Mouse (Mus musculus): ENCODE measurements around the gene Irak1bp1. TPM values are rescaled to one million over a fixed set of nuclear protein-coding genes. Genes with fewer than 3 reads are reported as not detected.

Gene Irak1bp1
- total RNA-seq (2021), result 1 to 10 TPM; 2.0 to 2.3 TPM
- long read RNA-seq, experiment 1, transcript Irak1bp1-202 (4 exons, 2,158 nt), result major isoform, 5 of 5 reads
- long read RNA-seq, experiment 1, partial matches to known transcripts, result 0 of 5 reads
- long read RNA-seq, experiment 1, other reads (novel, unspliced or antisense), result 0 of 5 reads
- long read RNA-seq, experiment 2, partial matches to known transcripts, result 0 of 1 reads
- long read RNA-seq, experiment 2, other reads (novel, unspliced or antisense), result 0 of 1 reads

DNA sequence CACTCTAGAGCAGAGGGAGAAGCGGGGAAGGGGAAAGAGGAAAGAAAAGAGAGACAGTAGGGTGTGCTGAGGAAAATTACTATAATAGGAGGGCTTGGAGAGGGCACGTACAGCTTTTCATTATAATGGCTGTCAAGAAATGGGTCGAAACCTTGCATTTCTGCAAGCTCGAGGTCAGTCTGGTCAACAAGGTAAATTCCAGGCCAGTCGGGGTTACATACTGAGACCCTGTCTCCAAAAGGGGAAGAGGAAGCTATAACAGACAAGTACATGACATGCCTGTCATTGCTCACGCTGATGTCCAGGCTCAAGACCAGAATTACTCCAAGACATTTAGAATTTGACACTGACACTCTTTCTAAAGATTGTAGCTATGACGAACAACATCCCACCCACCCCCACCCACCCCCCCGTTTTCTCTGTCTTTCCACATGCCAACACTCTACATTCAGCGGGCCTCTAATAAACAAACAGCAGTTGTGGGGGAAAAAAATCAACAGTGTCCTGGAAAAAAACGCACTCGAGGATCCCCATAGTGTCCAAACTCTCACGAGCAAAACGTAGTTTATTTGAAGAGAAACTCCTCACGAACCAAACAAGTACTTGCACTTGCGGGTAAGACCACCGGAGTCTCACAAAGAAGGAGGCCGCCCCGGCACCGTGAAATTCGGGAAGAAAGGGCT, at the start of gene Irak1bp1:
TSS of gene Irak1bp1 (plus strand) at position 534 of the 683 bp plus-strand sequence.
- DNase-seq, result peak in 1 of 2 experiments; percentile 6

DNA sequence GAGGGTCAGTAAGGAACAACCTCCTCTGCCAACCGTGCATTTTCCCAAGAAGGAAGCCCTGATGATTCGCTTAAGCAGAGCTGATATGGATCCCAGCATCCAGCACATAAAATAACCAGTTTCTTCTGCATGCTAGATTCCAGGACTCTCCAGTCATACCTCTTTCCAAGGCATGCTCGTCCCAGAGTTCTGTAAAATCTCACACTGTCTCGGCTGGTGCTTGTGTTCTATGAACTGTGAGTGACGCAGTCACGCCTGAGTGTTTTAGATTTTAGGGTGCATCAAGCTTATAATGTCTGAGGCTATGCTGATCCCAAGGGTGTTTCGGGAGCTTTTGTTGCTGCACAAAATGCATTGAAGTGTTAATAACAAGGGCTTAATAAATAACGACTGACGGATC, 41.0 kb upstream of the Irak1bp1 start:
- no peak for DNase-seq

DNA sequence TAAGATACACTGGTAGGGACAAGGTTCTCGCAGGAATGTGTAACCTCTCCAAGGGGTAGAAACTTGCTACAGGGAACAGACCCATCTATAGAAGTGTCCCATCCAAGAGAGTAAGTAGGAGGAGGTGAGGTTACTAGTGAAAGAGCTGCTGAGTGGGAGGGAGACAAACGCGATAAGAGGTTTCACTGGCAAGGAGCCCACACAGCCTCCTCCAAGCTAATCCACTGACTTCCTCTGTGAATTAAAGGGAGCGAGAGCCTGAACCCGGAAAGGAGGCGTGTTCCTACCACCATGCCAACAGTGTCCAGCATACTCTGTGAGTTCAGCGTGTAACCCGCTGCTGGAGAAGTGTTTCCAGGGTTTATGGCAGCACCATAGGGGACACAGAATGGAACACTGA, 29.0 kb upstream of the Irak1bp1 start:
- DNase-seq, result peak in 1 of 2 experiments; percentile 13

DNA sequence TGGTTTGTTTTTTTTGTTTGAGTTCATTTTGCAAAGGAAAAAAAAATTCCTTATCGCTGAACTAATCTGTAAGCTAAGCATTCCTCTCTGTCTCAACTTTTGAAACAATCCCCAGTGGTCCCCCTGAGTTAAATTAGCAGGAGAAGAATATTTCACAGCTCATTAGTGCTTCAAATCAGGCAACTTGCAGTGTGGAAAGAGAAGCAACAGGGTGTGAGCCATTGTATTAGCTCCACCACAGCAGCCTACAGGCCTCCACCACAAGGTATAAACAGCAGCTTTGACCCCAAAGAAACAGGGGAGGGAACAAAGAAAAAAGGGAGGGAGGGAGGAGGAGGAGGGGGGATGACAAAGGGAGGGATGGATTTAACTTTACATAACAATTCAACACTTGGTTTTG, 22.2 kb upstream of the Irak1bp1 start:
- no peak for DNase-seq

DNA sequence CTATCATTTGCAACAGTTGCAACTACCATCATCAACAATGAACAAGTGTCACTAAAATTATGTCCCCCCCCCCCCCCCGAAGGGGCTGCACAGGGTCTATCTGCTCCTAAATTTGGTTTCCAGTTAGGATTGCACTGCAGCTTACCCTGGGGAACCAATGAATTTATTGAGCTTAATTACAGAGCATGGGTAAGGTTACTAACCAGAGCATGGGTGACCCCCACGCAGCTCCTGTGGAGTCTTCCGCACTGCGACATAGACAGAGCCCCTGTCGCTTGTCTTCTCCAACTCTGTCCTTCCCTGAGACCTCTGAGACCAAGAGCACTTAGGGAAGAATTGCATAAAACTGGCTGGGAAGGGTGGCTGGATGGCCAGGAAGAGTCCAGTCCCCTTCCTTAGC, 21.7 kb upstream of the Irak1bp1 start:
- no peak for DNase-seq

DNA sequence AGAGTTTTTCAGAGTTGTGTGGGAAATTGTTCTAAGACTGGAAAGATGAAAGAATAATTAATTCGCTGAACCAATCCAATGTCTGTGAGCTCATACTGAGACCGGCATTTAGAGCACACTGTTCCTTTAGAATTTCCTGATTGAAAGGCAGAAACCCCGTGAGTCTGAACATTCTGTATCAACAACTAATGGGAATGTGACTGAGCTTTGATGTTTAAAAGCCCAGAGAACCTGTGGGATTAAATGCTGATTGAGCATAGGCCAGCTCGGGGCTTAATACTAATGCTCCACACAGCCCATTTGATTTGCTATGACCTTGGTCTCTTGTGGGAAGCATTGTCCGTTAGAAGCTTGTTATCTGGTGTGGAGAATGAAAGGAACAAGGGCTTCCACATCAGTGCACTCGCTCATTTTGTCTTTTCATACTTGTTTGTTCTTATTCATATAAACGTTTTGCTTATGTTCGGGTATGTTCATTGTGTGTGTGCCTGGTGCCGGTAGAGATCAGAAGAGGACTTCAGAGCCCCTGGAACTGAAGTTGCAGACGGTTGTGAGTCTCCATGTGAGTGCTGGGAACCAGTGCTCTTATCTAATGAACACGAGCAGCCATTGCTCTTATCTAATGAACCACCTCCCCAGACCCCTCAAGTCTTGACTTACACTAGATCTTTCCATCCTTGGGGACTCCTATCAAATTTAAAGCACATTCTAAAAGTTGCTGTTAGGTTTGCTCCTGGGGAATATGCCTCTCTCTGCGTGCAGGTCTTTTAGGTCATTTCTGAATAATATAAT, 17.0 kb upstream of the Irak1bp1 start:
- DNase-seq, result no peak

DNA sequence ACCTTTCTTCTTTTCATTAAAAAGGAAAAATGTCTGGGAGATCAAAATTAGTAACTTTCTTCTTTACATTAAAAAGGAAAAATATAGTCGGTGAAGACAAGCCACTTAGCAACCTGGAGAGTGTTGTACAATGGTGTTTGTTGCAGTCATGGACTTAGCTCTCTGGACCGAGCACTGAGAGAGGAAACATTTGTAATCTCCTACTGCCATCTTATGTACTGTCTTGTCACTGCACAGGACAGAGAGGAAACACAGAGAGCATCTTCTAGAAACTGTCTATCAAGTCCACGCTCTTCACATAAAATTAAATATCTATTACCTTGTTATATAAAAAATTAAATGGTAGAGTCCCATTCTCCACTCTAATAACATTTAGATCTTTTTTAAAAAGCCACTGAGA, 14.8 kb upstream of the Irak1bp1 start:
- DNase-seq, result no peak

DNA sequence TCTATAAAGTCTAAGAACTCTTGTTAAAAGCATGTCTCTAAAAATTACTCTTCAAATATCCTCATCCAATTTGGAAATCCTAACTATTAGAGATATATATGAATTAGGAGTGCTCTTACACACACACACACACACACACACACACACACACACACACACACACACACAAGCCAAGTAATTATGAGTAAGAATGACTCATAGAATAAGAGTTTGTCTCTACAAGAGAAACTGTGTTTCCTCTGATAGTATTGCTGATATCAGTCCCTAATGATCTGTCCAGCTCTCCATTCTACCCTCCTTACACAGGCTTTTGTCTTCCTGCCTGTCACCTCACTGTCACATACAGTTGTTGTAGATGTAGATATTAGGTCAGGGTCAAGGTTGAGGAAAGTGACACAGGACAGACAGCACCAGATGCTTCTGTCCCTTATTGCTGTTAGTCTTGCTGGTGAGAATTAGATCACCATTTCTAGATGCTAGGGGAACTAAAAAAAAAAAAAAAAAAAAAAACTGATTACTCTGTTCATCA, 14.0 kb upstream of the Irak1bp1 start:
- no peak for DNase-seq

DNA sequence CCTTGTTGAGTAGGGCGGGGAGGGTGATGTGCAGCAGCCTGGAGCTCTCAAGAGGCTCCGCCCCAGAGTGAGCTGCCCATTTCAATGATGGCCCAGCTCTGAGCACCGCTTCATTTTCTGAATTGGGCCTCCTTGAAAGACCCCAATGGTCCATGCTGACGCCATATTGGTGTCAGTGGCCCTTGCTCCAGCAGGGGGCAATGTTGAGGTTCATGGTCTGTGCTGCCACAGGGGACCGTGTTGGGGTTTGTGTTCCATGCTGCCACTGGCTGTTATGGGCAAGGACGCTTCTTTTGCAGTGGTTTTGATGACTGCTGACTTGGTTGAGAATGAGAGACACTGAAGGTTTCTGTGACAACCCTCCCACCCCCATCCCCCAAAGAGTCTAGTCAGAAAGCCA, 2.9 kb upstream of the Irak1bp1 start:
- no peak for DNase-seq

DNA sequence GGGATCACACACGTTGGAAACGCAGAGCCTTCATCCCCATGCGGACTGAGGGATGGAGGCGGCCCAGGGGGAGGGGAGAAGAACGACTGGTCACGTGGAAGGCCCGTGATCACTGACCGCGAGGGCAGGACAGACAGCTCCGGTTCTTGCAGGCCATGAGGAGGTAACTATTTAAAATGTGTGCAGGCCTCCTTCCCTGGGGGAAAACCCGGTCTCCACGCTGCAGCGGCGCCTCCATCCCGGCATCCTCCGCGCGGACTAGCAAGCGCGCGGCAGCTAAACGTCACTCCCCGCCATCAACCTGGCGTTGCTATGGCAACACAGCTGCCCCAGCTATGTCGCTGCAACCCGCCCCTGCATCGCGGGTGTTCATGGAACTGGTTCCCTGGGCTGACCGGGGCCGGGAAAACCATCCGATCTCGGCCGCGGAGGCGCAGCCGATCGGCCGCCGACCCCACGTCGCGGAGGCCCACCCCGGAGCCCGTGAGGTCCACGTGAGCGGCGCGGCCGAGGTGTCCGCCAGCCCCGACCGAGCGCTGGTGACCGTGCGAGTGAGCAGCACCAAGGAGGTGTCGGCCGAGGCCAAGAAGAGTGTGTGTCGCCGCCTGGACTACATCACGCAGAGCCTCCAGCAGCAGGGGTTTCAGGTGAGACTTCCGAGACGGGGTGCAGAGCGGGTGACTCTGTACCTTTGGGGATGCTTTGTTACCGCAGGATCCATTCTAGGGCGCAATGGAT, 522 bp downstream of the Irak1bp1 start:
- peak; percentile 87 to 88 for DNase-seq

DNA sequence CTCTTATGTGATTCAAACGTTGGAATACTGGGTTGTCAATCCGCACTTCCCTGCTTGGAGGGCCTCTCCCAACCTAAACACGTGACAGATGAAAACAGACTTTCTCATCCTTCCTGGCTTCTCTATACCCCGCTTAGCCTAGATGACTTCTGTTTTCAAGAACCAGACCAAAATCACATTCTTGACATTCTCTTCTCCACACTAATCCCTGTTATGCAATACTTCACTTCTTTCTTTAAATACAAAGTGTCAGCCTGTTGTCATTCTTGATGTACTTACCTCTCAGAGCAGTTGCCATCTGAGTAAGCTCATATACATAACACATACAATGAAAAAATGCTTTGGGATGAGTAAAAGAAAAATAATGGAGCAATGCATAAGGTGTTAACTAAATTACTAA, 2.6 kb downstream of the Irak1bp1 start:
- DNase-seq, result no peak

DNA sequence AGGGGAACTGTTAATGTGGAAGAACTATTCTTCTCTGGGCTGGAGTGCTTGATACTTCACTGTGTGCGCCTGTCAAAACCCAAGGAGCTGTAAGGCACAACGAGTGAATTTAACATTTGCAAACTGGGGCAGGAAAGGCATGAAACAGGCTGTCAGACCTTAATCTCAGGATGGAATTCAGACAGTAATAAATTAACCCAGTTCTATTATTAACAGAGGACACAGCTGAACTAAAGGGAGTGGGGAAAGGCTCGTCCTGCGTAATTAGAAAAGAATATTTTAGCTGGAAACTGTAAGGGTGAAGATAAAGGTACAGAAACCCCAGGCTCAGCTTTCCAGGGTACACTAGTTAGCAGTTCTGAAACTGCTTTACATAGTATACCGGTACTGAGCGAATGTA, 6.6 kb downstream of the Irak1bp1 start:
- DNase-seq, result no peak

DNA sequence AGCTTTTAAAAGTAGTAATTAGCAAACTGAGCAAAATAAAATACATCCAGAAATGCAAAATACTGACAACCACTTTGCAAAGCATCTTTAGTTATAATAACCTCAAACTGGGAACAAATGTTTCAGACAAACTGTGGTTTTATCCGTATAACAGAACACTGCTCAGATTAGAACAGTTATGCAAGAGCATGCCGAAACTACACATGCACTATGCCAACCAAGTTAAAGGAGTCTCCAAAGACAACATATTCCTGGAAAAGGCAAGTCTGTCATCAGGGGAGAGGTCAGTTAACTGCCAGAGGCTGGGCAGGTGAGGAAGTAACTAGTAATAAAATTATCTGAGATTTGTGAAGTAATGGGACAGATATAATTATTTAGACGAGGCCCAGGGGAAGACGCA, 13.3 kb downstream of the Irak1bp1 start:
- no peak for DNase-seq

DNA sequence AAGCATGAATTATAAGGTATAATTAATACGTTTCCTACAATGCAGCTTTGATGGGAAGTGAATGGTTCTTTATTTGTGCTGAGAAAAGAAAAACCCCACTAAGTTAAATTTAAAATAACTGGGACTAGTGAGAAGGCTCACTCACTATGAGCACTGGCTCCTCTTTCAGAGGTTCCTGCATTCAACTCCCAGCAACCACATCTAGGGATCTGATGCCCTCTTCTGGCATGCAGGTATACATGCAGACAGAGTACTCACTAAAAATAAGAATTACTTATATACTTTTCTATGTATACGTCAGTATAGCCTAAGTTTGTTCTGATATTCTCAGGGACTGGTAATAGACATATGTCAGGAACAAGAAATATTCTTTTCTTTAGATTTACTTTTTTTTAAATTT, 24.7 kb downstream of the Irak1bp1 start:
- no peak for DNase-seq

DNA sequence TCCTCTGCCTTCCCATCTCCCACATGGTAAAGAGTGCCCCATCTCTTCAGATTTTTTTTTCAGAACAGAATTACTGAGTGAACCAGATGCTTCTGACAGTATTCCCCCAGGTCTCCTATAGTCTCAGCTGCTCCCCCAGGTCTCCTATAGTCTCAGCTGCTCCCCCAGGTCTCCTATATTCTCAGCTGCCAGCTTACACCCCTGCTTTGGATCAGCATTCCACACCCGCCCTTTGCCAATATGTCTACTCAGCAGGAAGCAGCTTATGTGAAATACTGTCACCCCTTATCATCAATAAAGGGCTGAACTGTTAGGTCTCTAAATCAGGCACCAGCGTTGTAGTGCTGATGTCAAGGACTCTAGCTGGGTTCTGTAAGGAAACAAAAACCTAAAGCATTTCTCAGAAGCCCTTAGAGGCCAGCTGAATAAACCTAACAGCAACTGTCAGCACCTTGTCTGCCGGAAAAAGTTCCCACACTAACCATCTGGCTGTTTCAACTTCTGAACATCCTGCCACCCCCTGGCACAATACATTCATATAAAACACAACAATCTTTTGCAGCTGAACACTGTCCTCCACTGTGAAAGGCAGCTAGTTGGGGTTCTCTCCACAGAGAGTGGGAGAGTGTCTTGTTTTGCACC, 25.8 kb downstream of the Irak1bp1 start:
- no peak for DNase-seq

DNA sequence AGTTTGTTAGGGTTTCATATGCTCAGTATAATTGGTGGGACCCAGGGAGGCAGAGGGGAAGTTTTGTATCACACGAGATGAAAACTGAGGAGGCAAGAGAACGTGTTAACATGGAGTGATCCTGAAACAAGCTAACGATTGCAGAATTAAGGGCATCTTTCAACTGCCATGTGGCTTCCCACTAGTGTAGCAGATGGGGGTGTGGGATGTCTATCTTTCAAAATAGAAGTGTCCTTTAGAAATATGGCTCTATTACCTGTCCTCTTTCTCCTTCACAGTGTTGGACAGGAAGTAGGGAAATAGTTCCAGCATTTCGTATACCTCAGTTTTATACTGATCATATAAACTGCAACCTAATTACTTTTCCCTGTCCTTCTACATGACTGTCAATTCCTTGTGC, 26.9 kb downstream of the Irak1bp1 start:
- no peak for DNase-seq

DNA sequence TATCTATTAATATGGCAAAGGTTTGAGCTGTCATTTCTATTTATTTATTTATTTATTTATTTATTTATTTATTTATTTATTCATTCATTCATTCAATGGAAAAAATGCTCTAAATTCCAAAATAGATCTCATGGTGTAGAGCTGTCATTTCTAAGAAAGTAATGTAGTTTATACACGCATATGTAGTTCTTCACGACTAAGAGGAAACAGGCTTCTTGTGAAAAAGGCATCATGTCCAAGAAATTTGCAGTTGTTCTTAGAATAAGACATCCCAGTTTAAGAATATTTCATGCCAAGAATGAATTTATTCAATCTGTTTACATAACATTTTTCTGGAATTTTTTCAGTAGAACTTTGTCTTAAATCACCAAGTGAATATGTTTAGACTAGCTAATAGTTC, 31.5 kb downstream of the Irak1bp1 start:
- DNase-seq, result no peak

DNA sequence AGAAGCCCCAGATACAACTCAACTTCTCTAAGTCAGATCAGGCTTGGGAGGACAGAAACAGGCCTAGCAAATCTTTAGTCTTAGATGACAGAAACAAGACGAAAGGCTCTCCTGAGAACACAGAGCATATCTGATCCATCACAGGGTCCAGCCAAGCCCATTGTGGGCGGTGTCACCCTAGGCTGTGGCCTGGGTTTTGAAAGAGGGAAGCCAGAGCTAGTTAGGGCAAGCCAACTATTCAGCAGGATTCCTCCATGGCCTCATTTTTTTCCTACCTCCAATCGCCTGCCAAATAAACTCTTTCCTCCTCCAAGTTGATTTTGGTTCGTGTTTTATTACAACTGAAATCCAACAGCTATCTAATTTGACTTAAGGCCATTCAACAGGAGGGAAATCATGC, 32.0 kb downstream of the Irak1bp1 start:
- DNase-seq, result peak; percentile 50 to 56

DNA sequence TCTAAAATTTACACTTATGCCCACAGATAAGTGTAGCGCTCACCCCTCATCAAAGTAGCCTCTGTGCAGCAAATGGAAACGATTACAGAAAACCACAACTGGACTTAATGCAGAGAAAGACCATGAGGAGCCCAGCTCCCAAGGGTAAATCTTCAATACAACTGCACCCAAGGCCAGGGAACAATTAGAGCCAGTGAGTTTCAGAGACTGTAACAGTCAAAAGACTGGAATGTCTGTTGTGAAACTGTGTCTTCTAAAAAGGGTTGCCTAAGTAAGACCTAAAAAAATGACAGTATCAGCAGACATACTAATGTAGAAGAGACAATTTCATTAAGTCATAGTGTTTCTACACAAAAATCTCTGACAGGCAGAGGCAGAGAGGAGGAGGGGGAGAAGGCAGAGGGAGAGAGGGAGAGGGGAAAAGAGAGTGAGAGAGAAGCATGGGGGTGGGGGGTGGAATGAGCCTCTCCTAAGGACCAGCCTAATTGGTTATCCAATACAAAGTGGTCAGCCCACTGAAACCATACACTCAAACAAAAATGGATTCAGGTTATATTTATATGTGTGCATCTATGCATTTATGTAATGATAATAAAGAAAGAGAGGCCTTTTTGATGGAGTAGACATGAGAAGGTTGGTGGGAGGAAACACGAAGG, 32.6 kb downstream of the Irak1bp1 start:
- DNase-seq, result no peak

DNA sequence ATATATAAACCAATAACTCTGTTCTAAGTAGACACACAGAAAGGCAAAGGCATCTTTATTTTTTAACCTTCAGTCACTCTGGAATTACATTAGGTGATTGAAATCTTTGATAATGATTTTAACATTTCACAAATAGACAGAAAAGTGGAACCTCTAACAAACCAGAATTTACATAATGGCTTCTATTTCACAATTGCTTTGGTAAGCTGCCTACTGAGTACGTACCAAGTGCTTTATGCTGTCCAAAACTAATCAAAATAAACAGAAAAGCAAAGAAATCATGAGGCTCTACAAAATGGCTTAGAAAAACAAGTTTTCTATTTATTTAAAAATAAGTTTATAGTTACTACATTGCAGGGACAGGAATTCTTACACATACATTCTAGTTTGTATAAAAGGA, 36.8 kb downstream of the Irak1bp1 start:
- DNase-seq, result no peak

DNA sequence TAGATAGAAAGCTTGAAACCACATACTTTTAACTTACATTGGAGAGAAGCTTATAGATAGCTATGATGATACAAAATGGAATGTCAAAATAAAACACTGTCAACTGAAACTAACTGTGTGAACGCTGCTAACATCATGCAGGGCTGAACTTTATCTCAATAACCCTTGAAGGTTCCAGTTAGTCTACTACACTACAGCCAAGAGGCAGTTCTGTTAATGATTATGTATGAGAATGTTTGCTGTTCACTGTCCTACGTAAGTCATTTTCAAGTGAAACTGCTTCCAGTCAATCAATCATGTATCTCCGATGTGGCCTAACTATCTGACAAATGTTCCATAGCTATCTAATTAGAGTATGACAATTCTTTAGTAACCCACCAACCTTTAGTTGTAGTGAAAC, 38.4 kb downstream of the Irak1bp1 start:
- DNase-seq, result no peak
